Mouse (Mus musculus) CD4-positive, CD25-positive, alpha-beta regulatory T cell, adult 2 months (primary cell): ENCODE data around the gene Ets1.

Source experiments
- DNase-seq: peaks from one replicate; pipeline ENCODE4 v3.0.0-alpha.2; 2012; ENCODE audit warnings: low read depth, low spot score

The Ets1 gene

DNA sequence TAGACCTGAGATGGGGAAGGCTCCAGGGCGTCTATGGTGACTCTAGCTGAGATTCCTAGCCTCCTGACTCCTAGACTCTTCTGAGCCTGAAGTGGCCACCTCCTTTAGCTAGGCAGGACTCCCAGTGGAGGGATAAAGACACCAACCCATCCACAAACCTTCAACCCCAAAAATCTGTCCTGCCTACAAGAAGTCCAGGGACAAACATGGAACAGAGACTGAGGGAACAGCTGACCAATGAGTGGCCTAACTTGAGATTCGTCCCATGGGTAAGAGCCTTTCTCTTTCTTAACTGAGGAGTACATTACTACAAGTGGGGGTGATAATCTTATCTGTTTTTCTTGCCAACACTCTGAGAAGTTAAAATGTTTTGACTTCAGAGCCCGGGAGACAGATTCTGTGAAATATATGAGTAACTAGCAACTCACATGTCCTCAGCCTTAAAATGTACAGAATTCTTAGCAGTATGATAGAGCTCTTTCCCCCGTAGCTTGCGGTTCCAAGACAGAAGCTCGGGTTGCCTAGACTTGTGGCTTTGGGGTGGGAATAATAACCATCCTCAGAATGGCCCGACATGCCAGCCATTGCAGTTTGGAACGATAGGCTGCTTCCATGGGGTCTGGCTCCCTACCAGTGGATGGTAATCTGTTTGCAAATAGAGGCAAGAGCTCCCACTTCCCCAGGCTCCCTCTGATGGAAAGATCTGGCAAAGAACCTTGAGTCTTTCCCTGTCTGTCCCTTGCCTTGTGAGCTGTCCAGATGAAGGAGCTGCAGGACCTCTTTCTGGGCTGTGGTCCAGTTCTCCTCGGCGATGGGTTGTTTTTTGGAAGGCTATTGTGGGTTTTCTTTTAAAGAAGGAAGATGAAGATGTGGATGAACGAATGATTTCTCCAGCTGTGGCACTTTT, 30.8 kb downstream of the Ets1 start:
- no peak for DNase-seq

DNA sequence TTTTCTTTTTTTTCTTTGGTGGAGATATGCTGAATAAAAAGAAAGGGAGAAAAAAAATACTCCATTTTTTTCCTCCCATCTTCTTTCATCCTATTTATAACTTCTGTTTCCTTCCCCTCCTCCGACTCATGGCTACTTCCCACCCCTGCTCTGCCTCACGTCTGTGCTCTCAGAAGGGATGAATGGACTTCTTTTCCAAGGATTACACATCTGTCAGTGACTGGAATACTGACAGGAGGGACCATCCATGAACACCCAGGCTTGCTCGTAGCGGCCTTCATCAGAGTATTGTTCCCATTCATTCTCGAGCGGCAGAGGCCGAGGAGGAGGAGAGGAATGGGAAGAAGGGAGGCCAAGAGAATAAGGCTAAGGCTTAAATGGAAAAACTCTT, 31.5 kb downstream of the Ets1 start:
- no peak for DNase-seq

DNA sequence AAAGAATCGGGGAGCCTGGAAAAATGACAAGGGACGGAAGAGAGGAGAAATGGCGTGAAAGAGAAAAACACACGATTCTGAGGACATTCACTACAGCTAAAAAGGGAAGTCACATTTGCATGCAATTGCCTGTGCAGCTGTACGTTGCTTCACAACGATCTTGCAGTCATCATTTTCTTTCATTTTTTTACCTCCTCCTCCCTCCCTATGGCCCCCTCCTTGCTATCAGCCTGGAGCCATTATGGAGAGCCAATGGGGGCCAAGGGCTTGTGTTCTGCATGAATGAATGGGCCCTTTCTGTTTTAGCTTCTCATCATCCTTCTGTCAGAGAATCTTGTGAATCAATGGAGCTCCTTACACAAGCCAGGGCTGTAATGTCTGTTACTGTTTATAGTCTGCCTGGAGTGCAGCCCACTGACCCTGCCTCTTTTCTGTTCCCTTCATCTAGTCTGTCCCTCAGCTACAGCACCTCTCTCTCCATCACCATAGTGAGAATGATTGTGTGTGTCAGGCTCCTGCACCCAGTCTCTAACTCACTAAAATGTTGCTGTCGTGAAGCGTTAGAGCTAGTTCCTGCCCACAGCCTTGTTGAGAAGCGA, 32.2 kb downstream of the Ets1 start:
- peak; percentile 44 for DNase-seq

DNA sequence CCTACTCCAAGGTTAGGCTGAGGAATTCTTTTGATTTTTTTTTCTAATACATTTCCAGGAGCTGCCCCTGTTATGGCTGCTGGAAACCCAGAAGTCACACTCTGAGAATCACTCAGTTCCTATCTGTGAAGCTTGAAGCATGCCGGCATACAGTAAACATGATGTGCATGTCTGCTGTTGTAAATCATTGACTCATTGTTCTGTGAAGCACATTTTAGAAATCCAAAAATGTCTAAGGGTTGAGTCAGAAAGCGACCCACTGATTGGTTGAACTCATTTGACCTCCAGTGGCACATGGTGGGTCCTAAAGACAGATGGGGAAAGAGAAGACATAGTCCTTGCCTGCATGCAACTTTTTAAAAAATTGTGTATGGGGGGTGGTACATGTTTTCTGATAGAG, 33.4 kb downstream of the Ets1 start:
- DNase-seq, result no peak

DNA sequence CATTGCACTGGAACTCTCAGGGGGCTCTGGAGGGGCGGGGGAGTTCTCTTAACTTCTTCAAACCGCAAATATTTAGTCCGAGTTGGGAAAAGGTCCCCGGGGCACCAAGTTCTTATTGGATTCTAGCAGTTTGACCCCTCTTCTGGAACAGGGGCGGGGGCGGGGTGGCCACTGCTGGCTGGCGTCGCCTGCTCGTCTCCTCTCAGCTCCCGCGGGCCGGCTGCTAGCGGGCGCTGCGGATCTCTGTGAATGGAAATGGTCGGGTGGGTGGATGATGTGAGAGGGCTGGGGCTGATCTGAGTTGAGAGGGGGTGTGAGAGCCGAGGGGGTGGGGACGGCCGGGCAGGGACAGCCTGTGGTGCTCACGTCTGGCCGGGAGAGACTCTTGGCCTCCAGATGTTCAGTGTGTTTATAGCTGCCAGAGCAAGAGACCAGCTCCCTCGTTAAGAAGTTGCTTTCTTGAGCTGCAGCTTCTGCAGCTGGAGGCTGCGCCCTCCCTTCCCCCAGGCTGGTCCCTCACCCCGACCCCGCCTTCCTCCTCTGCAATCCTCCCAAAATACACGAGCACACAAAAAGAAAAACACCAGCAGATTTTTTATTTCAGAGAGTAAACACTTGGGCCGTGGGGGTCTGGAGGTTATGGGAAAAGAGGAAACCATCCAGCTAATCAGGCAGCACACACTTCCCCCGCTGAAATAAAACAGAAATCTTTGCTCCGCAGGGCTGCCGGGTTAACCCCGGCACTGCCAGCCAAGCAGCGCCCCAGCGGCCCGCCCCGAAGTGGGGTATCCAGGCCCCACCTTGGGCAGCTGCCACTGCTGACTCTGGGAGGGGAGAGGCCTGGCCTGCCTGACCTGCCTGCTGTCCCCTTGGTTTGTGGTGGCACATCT, 36.2 kb downstream of the Ets1 start:
- DNase-seq, result peak; percentile 74

DNA sequence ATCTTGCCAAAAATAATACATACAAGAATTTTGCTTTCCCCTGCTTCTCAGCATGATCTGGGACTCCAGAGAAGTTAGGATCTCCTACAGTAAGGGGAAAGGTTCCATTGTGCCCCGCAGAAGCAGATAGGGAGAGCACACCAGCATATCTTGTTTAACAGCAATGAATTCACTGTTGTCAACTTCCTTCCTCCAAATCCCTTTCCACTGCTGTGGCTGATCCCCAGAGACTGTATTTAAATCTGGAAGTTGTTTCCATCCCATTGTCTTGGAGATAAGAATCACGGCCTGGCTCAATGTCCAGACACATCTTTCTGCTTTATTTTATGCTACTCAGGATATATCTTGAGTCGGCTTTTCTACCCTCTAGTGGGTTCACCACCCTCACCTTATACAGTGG, 37.9 kb downstream of the Ets1 start:
- no peak for DNase-seq

DNA sequence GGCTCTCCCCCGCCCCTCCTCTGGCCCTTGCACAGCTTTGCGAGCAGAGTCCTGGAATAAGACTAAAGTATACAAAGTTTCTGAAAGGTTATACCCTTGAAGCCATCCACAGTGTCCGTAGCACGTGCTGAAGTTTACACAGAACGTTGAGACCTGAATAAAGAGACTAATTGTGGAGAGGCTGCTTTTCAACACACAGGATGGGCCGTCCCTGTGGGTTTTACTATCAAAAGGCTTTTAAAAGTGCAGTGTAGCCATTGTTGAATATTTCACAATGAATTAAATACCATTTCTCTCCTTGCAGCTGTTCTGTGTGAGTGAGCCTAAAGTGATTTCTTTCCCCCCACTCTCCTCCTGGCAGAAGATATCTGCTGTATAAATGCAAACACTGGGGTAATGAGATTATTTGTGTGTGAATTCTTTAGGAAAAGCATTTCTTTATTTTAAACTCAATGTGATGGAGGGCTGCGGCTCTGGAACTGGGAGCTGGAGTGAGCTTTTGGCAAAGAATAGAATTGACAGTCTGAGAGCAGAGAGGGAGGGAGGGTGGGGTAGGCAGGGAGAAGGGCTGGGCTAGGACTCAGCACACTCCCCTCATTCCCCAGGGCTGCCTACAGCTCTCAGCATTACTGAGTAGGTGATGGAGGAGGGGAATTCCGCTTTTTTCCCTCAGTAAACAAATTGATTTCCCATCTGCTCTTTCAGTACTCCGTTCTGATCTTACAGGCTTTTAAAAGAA, 39.8 kb downstream of the Ets1 start:
- no peak for DNase-seq

DNA sequence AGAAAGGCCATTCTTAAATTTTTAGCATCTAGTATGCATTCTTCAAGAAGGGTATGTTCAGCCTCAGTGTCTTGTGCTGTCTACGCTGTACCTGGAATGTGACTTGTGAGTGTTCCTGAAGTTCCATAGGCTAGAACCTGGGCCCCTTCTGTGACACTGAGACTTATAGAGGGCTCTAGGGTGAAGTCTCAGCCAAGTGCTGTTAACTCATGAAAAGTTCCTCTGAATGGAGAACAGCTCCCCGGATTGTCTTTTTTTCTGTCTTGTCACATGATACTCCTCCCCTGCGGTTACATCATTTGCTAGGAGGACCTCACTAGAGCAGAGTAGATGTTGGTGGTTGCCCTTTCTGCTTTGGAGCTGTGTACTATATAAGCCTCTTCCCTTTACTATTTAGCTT, 40.5 kb downstream of the Ets1 start:
- DNase-seq, result peak; percentile 63

DNA sequence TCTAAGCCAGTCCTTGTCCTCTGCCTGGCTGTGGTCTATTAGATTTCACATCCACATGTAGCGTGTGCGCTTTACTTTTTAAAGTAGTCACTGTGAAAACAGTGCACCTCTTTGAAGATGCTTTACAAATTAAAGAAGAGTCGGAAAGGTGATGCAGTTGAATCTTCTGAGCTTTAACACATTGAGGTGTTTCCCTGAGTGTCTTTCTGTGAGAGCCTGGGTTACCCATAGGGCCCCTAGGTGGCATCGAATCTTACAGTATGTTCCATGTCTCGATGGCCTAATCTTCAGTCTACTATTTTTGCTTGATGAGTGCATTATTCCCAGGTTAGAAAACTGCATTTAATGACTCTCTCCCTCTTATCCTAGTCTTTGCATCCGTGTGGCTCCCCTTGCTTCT, 41.6 kb downstream of the Ets1 start:
- peak; percentile 56 for DNase-seq

DNA sequence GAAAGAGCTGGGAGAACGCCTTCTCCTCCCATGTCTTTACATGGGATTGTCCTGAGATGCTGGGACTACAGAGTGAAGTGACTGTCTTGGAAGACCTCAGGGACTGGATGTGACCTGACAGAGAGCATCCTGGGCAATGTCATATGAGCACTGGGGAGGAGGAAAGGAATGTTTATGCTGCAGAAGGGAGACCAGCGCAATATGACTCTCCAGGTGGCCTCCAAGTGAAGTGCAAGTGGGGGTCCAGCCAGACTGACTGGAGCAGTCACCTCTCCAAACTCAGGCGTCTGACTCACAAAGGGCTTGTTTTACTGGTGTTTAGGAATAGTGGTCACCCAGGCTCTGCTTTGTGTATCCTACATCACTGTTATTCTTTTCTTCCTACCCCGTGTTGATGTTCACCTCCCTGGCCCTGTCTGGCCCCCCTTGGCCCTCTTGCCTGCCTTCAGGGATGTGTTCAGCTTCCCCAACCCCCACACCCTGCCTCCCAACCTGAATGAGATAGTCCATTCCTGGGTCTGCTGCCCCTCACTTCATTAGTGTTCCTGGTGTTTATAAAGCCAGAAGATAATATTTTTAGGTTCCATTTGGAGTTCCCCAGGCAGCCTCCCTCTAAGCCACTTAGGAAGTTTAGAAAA, 42.2 kb downstream of the Ets1 start:
- no peak for DNase-seq

DNA sequence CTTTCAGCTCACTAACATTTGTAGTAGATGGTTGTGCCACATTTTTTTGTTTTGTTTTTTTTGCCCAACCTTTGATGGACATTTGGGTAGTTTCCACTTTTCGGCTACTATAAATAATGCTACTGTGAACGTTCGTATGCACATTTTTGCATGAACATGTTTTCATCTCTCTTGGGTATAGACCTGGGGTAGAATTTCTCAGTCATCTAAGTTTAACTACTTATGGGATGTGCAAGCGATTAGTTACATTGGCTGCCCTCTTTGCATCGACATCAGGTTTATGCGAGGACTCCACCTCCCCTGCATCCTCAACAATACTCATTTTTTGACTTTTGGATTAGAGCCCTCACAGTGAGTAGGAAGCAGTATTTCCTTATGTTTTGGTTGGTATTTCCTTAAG, 43.5 kb downstream of the Ets1 start:
- no peak for DNase-seq

DNA sequence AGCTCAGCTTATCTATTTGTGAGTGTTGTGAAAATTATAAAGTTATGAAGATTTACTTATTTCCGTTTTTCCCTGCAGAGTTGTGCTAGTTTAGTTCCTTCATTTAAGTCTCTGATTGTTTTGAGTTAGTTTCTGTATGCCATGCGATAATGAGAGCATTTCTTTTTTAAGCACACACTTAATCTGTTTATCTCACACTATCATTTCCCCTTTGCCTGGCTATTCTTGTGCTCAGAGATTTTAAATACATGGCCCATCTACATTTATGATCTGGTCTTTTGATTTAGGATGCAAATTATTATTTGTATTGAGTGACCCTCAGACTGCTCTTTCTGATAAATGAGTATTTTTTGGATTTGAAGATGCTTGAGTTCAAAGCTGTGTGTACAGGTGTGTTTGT, 44.2 kb downstream of the Ets1 start:
- no peak for DNase-seq

DNA sequence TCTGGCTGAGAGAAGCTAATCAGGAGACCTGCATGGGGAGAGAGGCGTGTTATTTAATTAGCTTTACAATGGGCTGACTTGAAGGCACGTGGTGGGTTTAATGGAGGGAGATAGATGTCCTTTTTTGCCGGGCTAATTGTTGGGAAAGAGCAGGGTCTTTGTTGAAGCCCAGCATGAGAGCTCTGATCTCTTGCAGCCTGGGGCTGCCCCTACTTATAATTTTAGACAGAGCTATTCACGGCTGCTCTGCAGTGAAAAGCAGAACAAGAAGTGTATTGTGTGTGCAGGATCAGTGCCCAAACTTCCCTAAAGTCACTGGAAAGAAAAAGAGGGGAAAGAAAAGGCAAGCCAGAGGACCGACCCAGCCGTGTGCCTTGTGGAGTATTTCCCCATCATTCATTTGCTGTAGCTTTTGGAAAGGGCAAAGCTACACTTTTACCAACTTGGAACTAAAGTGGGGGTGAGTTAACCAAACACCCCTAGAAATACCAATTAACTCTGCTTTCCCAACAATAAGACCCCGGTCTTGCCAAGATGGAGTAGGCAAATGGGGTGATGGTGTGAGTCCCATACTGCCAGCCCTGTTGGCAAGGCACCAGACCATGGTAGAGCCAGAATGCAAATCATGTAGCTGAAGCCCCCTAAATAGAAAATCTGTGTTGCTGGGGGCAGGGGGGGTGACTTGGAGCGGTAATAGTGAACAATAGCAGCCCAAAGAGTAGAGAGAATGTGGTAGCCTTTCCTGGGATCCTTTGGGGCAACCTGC, 50.0 kb downstream of the Ets1 start:
- no peak for DNase-seq

DNA sequence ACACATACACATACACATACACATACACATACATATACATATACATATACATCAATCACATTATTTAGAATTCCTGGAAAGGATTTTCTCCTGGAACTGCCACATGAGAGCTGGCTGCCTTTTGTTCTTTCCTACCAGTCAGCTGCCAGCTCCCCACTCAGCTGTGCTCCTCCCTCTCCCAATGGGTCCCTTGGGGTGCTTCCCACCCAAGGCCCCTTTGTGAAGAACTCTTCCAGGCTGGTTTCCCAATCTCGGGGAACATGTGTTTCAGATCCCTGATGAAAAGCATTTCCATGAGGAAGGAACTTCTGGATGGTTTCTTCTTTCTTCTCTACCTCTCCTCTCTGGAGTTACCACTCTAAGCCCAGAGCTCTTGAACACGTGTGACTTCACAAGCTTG, 52.3 kb downstream of the Ets1 start:
- no peak for DNase-seq

DNA sequence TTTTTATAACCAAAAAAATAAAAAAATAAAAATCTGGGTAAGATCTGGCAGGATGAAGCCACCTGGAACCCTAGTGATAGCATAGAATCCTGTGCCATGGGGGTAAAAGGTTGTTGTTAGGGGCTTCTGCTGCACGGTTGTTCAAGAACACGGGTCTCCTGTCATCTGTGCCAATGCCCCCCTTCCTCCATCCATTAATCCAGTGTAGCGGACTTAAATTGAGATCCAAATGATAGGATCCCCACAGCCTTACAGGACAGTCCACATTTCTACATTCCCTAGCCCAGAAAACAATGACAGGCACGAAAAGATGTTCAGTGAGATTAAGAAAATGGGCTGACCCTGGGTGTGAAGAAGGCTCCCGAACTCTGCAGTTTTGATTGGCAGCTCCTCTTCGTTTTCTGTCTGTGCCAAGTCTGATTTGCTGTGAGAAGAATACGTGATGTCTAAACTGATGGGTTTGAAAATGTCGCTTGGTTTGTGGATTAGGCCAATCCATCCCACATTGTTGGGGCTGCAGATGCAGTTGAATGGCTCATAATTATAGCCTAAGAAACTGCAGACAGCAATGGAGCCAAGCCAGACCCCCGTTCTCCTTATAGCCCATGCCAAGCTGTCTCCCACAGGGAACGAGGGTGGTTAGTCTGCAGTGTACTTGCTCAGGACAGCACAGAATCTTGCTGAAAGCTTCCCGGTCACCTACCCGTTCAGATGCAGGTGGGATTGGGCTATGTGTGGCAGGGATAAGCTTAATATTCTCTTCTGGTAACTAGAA, 55.3 kb downstream of the Ets1 start:
- no peak for DNase-seq

DNA sequence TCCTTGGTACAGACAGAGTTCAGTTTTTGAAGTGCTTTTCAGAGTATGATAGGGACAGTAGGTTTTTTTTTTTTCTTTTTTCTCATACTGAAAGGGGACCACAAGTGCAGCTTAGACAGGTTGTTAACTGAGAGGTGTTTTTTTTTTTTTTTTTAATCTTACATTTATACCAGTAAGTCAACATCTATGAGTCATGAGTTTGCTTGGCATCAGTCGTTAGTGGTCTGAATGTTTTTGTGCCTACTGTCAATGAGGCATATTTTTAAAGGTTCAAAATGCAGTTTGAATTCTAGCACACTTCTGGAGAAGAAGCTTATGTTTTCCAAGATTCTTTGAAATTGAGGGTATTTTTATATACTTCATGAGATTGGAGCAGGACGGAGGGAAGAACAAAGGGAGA, 56.9 kb downstream of the Ets1 start:
- peak; percentile 52 for DNase-seq

DNA sequence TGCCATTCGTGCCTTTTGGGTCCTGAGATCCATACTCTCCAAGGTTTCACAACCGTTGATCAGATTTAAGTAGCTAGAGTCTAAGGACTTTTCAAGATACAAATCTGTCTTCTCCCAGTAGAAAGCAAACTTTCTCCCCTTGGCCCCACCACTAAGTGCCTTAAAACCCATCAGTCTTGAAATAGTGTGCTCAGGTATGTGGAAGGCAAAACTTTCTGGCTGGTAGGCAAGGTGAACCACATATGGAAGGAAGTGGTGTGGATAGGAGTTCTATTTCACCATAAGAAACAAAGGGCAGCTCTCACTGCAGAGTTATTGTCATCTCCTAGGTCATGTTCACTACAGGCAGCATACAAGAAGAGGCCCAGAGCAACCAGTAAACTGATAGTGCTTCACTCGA, 57.4 kb downstream of the Ets1 start:
- peak; percentile 46 for DNase-seq

DNA sequence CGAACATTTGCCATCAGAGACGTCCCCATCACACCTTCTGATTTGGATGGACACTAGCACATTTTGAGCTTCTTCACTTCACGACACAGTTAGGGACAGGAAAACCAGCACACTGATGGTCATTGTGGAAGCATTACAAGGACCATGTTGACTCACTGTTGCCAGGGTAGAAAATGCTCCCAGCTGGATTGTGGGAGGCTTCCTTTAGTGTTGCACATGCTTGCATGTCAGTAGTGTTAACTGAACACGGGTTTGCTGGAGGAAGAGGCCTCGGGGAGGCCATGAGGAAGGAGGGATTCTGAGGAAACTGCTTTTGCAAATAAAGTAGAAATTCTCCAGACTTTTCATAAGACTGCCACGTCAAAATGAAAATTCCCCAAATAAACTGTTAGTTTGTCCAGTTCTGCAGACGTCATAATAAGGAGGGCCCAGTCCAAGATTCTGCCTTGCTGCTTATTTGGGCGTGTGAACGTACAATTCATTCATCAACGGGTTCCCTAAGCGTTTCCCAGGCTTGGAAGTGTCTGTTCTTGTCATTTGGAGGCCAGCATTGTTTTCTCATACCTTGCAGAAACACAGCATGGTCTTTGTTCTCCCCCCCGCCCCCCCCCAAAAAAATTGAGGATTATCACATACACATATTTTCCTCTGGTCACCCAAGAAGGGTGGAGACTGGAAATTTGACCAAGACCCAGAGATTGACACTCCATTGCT, 58.2 kb downstream of the Ets1 start:
- no peak for DNase-seq

DNA sequence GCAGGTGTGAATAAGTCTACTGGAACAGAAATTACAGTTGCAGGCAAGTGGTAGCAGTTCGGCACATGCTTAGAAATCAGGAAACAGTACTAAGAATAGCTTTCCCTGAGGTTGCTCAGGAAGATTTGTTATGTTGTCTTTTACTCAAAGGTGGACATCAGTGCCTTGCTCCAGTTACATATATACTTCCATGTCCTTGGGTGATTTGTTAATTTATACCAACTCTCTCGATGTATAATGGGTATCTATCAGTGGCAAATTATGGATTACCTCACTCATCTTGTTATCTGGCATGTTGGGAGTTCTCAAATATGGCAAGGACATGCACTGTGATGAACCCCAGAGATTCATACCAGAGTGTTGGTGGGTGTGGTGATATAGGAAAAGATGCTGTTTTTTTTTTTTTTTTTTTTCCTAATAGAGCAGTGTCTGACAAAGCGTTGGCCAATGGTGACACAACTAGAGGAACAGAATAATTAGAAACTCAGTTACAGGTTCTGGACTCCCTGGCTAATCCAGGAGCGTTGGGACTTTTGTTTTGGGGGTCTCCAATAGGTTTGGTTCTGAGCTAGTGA, 59.0 kb downstream of the Ets1 start:
- DNase-seq, result no peak
